Mouse (Mus musculus): ENCODE results near the gene Gm49337. TPM values are rescaled to one million over a fixed set of nuclear protein-coding genes. Genes with fewer than 3 reads are reported as not detected.
A peak's percentile ranks its signal among the peaks of the same experiment; 100 is the strongest.

The Gm49337 gene
- polyA plus RNA-seq, 1 experiment from 2014 or later, result not detected

DNA sequence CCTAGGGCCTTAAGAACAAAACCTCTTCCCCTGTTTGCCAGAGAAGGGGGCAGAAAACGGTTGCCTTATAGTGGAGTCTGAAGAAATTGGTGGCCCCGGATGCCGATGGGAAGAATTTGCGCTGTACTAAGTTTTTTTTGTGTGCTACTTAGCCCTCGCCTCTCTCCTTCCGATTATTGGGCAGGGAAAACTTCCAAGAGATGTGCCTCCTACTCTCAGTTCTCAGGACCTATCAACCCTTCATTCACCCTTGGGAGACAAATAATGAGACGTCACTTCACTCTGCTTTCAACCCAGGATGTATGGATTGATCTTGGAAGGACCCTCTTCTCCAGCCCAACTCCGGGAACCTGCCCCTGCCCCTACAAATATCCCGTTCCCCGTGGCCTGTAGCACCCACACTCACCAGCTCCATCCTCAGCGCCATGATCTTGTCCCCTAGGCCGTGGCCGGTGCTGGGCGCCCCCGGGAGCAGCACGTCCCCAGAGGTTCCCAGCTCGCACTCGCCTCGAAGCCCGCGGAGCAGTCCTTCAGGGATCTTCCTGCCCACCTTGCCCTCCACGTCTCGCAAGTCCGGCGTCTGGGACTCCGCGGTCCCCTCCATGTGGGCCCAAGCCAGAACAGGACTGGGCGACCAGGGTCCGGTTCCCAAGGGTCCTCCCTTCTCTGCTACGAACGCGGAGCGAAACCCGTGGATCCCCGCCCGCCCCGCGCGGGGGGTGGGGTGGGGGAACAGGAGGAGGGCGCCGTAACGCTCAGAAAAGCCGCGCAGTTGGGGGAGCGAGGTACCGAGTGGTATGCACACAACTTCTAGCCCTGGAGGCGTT is 29.1 kb upstream of the Gm49337 start:
- Histone ChIP-seq H3K27ac (no peak overlapping the region), H3K4me1 (peaks cover 14% of the 10 kb centered on the region), H3K9me3 (no peaks in the 10 kb centered on the region), H3K27me3 (peaks cover 12% of the 10 kb centered on the region), H3K9ac (peak overlapping the region; percentile 81), H3K36me3 (no peaks in the 10 kb centered on the region), H3K4me2 (replicated peaks) (peak overlapping the region; percentile 91), H3K4me3 (peak overlapping the region; percentile 78)
- peak; percentile 82 for ATAC-seq (ENCODE audit: low FRiP score, low read depth)
- WGBS, result under 1% methylated on average over 47 of the region's 47 CpGs

DNA sequence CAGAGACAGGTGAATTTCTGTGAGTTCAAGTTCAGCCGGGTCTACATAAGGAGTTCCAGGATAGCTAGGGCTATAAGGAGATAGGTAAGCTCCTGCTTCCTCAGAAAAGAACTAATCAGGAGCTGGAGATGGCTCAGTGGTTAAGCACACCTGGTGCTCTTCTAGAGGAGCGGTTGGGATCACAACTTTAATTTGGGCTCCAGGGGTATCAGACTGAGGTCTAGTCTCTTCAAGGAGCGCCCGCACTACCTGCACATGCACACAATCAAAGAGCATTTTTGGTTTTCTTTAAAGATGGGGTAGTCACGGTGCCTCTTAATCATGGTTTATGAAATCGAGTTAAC is 23.4 kb upstream of the Gm49337 start:
- Histone ChIP-seq H3K4me1 (peaks cover 14% of the 10 kb centered on the region), H3K27ac (peak overlapping the region; percentile 84), H3K4me3 (peak overlapping the region; percentile 77), H3K9me3 (no peaks in the 10 kb centered on the region), H3K27me3 (no peaks in the 10 kb centered on the region), H3K36me3 (peaks cover 34% of the 10 kb centered on the region), H3K4me2 (replicated peaks) (peak overlapping the region; percentile 88), H3K9ac (peak overlapping the region; percentile 94)
- peak; percentile 9; the same call in 1 of the 2 replicates for ATAC-seq (ENCODE audit: low FRiP score, low read depth)
- WGBS, result 22% methylated on average over 6 of the region's 6 CpGs

- Histone ChIP-seq H3K27ac (peak overlapping the region; percentile 84), H3K4me2 (replicated peaks) (peak overlapping the region; percentile 88), H3K36me3 (peaks cover 39% of the 10 kb centered on the region), H3K9me3 (no peaks in the 10 kb centered on the region), H3K4me3 (peak overlapping the region; percentile 77), H3K9ac (peak overlapping the region; percentile 94), H3K4me1 (peaks cover 14% of the 10 kb centered on the region), H3K27me3 (no peaks in the 10 kb centered on the region)
- peak; percentile 93 for ATAC-seq (ENCODE audit: low FRiP score, low read depth)
- WGBS, result under 1% methylated on average over 60 of the region's 73 CpGs
Observed at GRCm38 (mm10) chr4:116150156-116150861, 22.9 kb upstream of the Gm49337 start.

GRCm38 (mm10) chr4:116150862-116151221 is 22.3 kb upstream of the Gm49337 start:
- H3K9ac ChIP-seq, result peak overlapping the region; percentile 94
- H3K4me3 ChIP-seq, result peak overlapping the region; percentile 77
- H3K9me3 ChIP-seq, result no peaks in the 10 kb centered on the region
- H3K4me1 ChIP-seq, result peaks cover 14% of the 10 kb centered on the region
- peak overlapping the region; percentile 73; the same call in 1 of the 2 replicates for H3K27ac ChIP-seq
- peaks cover 44% of the 10 kb centered on the region for H3K36me3 ChIP-seq
- 14% methylated on average over 4 of the region's 4 CpGs for WGBS
- peak overlapping the region; percentile 88 for H3K4me2 ChIP-seq (replicated peaks)
- peak; percentile 38; the same call in 1 of the 2 replicates for ATAC-seq (ENCODE audit: low FRiP score, low read depth)
- no peaks in the 10 kb centered on the region for H3K27me3 ChIP-seq

GRCm38 (mm10) chr4:116151238-116151637 is 21.9 kb upstream of the Gm49337 start, which contains the start of gene Lurap1:
TSS of gene Lurap1 (minus strand) at chr4:116151338.
- H3K36me3 ChIP-seq, result peaks cover 48% of the 10 kb centered on the region
- H3K4me1 ChIP-seq, result peaks cover 14% of the 10 kb centered on the region
- ATAC-seq (ENCODE audit: low FRiP score, low read depth), result no peak
- H3K4me3 ChIP-seq, result peak within 1 kb of the TSS; percentile 77
- H3K9ac ChIP-seq, result peak within 1 kb of the TSS; percentile 94
- peak within 1 kb of the TSS; percentile 88 for H3K4me2 ChIP-seq (replicated peaks)
- 73% methylated on average over 6 of the region's 6 CpGs for WGBS
- no peaks in the 10 kb centered on the region for H3K9me3 ChIP-seq
- no peaks in the 10 kb centered on the region for H3K27me3 ChIP-seq
- peak within 1 kb of the TSS; percentile 84 for H3K27ac ChIP-seq

DNA sequence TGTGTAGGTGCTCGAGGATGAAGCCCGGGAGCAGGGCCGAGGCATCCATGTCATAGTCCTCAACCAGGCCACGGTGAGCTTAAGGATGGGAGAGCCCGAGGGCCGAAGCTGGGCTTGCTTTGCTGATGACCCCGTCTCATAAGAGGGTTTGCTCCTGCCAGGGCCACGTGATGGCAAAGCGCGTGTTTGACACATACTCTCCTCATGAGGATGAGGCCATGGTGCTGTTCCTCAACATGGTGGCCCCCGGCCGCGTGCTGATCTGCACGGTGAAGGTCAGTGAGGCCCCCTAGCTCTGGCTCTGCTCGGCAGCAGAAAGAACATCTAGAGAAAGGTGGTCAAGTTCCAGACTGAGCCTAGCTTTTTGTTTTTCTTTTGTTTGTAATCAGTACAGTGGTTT is 20.5 kb upstream of the Gm49337 start:
- no peaks in the 10 kb centered on the region for H3K27me3 ChIP-seq
- H3K27ac ChIP-seq, result no peak overlapping the region
- peaks cover 14% of the 10 kb centered on the region for H3K4me1 ChIP-seq
- H3K9me3 ChIP-seq, result no peaks in the 10 kb centered on the region
- H3K9ac ChIP-seq, result peak overlapping the region; percentile 31; the same call in 1 of the 2 replicates
- ATAC-seq (ENCODE audit: low FRiP score, low read depth), result no peak
- H3K4me2 ChIP-seq (replicated peaks), result no peak overlapping the region
- no peak overlapping the region for H3K4me3 ChIP-seq
- H3K36me3 ChIP-seq, result peaks cover 63% of the 10 kb centered on the region
- 92% methylated on average over 15 of the region's 15 CpGs for WGBS

- no peaks in the 10 kb centered on the region for H3K4me1 ChIP-seq
- H3K9ac ChIP-seq, result no peak overlapping the region
Observed at GRCm38 (mm10) chr4:116157882-116158281, 15.3 kb upstream of the Gm49337 start.

GRCm38 (mm10) chr4:116159912-116160311 is 13.3 kb upstream of the Gm49337 start:
- H3K9ac ChIP-seq, result no peak overlapping the region
- 76% methylated on average over 3 of the region's 3 CpGs for WGBS
- 0 out of 2 replicates have a peak, but pooled peaks cover under 1% of the 10 kb centered on the region for H3K4me1 ChIP-seq
- H3K36me3 ChIP-seq, result peaks cover 66% of the 10 kb centered on the region
- no peaks in the 10 kb centered on the region for H3K9me3 ChIP-seq
- H3K4me3 ChIP-seq, result no peak overlapping the region
- no peak overlapping the region for H3K27ac ChIP-seq
- no peak for ATAC-seq (ENCODE audit: low FRiP score, low read depth)
- no peak overlapping the region for H3K4me2 ChIP-seq (replicated peaks)
- H3K27me3 ChIP-seq, result no peaks in the 10 kb centered on the region

More at GRCm38 (mm10) chr4:116157882-116158281, 15.3 kb upstream of the Gm49337 start:
- Histone ChIP-seq H3K9me3 (no peaks in the 10 kb centered on the region), H3K36me3 (peaks cover 86% of the 10 kb centered on the region), H3K4me2 (replicated peaks) (no peak overlapping the region), H3K27me3 (no peaks in the 10 kb centered on the region), H3K4me3 (no peak overlapping the region), H3K27ac (no peak overlapping the region)
- no peak for ATAC-seq (ENCODE audit: low FRiP score, low read depth)
- 86% methylated on average over 2 of the region's 2 CpGs for WGBS

GRCm38 (mm10) chr4:116160769-116161168 is 12.4 kb upstream of the Gm49337 start:
- peaks cover 57% of the 10 kb centered on the region for H3K36me3 ChIP-seq
- no peak overlapping the region for H3K27ac ChIP-seq
- H3K4me2 ChIP-seq (replicated peaks), result no peak overlapping the region
- no peak overlapping the region for H3K4me3 ChIP-seq
- no peak overlapping the region for H3K9ac ChIP-seq
- 78% methylated on average over 3 of the region's 3 CpGs for WGBS
- H3K9me3 ChIP-seq, result no peaks in the 10 kb centered on the region
- no peaks in the 10 kb centered on the region for H3K27me3 ChIP-seq
- ATAC-seq (ENCODE audit: low FRiP score, low read depth), result no peak
- H3K4me1 ChIP-seq, result peaks cover 9% of the 10 kb centered on the region

DNA sequence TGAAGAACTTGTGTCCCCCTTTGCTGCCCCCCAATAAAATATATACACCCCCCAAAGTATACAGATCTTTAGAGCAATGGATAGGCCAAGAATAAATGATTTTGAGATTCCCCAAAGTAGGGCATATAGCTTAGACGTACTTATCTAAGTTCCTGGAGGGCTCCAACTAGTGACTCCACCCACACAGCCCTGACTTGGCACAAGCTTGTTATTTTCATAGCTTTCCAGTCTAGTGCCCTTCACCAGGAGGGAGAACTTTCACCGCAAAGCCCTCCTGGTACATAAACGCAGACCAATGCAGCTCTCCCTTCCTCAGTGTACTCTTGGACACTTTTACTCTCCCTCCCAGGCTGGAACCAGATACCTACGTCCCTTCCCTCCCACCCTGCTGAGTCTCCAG is 11.0 kb upstream of the Gm49337 start:
- H3K4me3 ChIP-seq, result no peak overlapping the region
- WGBS, result 81% methylated on average over 4 of the region's 4 CpGs
- ATAC-seq (ENCODE audit: low FRiP score, low read depth), result no peak

GRCm38 (mm10) chr4:116164759-116165554 is 8.2 kb upstream of the Gm49337 start:
- H3K36me3 ChIP-seq, result peaks cover 15% of the 10 kb centered on the region
- H3K4me1 ChIP-seq, result peaks cover 15% of the 10 kb centered on the region
- no peak for ATAC-seq (ENCODE audit: low FRiP score, low read depth)
- H3K4me2 ChIP-seq (replicated peaks), result no peak overlapping the region
- 77% methylated on average over 2 of the region's 2 CpGs for WGBS
- H3K9me3 ChIP-seq, result no peaks in the 10 kb centered on the region
- H3K27me3 ChIP-seq, result no peaks in the 10 kb centered on the region
- H3K4me3 ChIP-seq, result no peak overlapping the region
- H3K9ac ChIP-seq, result no peak overlapping the region
- no peak overlapping the region for H3K27ac ChIP-seq

More for the DNA sequence above, 11.0 kb upstream of the Gm49337 start:
- Histone ChIP-seq H3K4me2 (replicated peaks) (no peak overlapping the region), H3K9ac (no peak overlapping the region), H3K27me3 (no peaks in the 10 kb centered on the region), H3K4me1 (peaks cover 15% of the 10 kb centered on the region), H3K27ac (no peak overlapping the region), H3K9me3 (no peaks in the 10 kb centered on the region), H3K36me3 (peaks cover 43% of the 10 kb centered on the region)

Measured in limb, embryonic 13.5 days (tissue).